ENCODE assay signal across 8 mouse cellular contexts in the genomic region with DNA sequence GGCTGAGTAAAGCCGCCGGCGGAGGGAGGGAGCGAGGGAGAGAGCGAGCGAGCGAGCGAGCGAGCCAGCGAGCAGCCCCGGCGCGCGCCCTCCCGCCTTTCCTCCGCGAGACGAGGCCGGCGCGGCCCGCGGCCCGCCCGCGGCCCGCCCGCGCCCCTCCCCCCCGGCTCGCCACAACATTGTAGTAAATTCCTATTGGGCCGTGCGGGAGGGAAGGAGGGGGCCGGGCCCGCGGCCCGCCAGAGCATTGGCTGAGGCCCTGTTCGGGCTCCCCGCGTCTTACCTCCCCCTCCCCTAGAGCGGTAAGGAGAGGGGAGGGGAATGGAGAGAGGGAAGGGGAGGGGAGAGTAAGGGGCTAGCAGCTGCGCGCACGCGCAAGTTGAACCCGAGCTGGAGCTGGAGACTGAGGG. TPM values are rescaled to one million over a fixed set of nuclear protein-coding genes. Genes with fewer than 3 reads are reported as not detected.
DNase-seq lines count a peak whose midpoint lies in the region; ATAC-seq lines count a peak whose summit lies in the region.

No protein-coding gene starts in this region.

- DNase-seq in adrenal gland, adult (ENCODE audit: inconsistent age in 2 of 2, low spot score in 1 of 2) = peak; percentile 91 to 95
- DNase-seq in embryo, embryonic 10.5 days (ENCODE audit: low spot score) = peak; percentile 98
- DNase-seq in gastrocnemius, postnatal 14 days = peak; percentile 86
- DNase-seq in induced T-regulatory cell, adult 2 months (ENCODE audit: low read depth) = peak; percentile 86
- peak; percentile 42 to 87 for DNase-seq in left cerebral cortex, adult 8-10 months (ENCODE audit: low spot score in 2 of 2)
- DNase-seq in right cerebral cortex, adult 2 months (ENCODE audit: low spot score in 2 of 2) = peak; percentile 69 to 75
- DNase-seq in urinary bladder, postnatal 10 days (ENCODE audit: low spot score) = peak; percentile 29

- ATAC-seq in megakaryocyte, adult 5-6 weeks (ENCODE audit: poor library complexity, severe bottlenecking) = peak; percentile 98

- intact Hi-C loops in gastrocnemius, postnatal 14 days (cut with DNase I; ENCODE audit: low total_unique reads) = no loop called here

RNA-seq across cellular contexts. Expression of a gene that starts 25.5 kb away (rescaled TPM):
- under 1 TPM in 1 of 2 experiments, not detected in 1; 0.14 TPM for total RNA-seq in gastrocnemius, postnatal 14 days (2021)
- under 1 TPM in 2 of 4 experiments, not detected in 2; 0.15 to 0.33 TPM for total RNA-seq in left cerebral cortex, adult 8-10 months (2022)
- total RNA-seq in megakaryocyte, adult 5-6 weeks (2015) = 0.16 TPM in 1 of 2 replicates, not detected in the other
- 0.33 and 0.37 TPM in 2 replicates for total RNA-seq in megakaryocyte, adult 5-6 weeks (2017)

RNA-seq across cellular contexts. Expression of a gene that starts 26.1 kb away (rescaled TPM):
- total RNA-seq in gastrocnemius, postnatal 14 days (2021) = 10 to 100 TPM; 63.2 to 71.7 TPM
- 10 to 100 TPM; 50.5 to 60.6 (median 55.6) TPM for total RNA-seq in left cerebral cortex, adult 8-10 months (2022)
- 42.5 and 51.8 TPM in 2 replicates for total RNA-seq in megakaryocyte, adult 5-6 weeks (2015)
- total RNA-seq in megakaryocyte, adult 5-6 weeks (2017) = 61.1 and 62.3 TPM in 2 replicates

Comparison
In these comparisons a context has a peak if more than half of its experiments do, and no peak if none do; other contexts are left out.
1. Peak in every context shown above with its lines: DNase-seq and ATAC-seq.
2. DNase-seq: peak in every context shown above with its lines; median percentile 98 in embryo, embryonic 10.5 days; 93 in adrenal gland, adult; 86 in gastrocnemius, postnatal 14 days; 86 in induced T-regulatory cell, adult 2 months; 72 in right cerebral cortex, adult 2 months; 64 in left cerebral cortex, adult 8-10 months; 29 in urinary bladder, postnatal 10 days.